Mouse (Mus musculus) layer of hippocampus, adult 2 months (tissue): Measurements from ENCODE around the gene 4930579F01Rik. TPM values are rescaled to one million over a fixed set of nuclear protein-coding genes. Genes with fewer than 3 reads are reported as not detected.

Experiments used
- DNase-seq, 2 experiments: peaks; one replicate each; pipeline ENCODE4 v3.0.0; 2022; ENCODE audit warnings: low spot score in 2 of 2
- H3K27ac ChIP-seq: fragments of 200-600 bp; 2 replicates; pipeline ENCODE4 v1.8.1; 2022
- H3K4me3 ChIP-seq: fragments of 200-600 bp; 2 replicates; pipeline ENCODE4 v1.8.1; 2022; ENCODE audit warnings: mild to moderate bottlenecking
- CTCF ChIP-seq: fragments of 200-600 bp; conservative IDR thresholded peaks from 2 replicates; pipeline ENCODE4 v1.8.1; 2022; ENCODE audit warnings: antibody characterized with exemption, mild to moderate bottlenecking, moderate library complexity
- long read RNA-seq, 2 experiments: library from polyadenylated mRNA; stranded (forward); transcript quantifications; one replicate each; pipeline ENCODE4 v2.0.0; 2021; ENCODE audit warnings: borderline mapping rate in 2 of 2
- total RNA-seq, 2 experiments: library from RNA; stranded (reverse); gene quantifications; 2 replicates each; pipeline ENCODE4 v1.2.3; 2021

Gene 4930579F01Rik
- total RNA-seq = not detected
- long read RNA-seq, experiment 1 = 0 reads
- long read RNA-seq, experiment 2 = 0 reads

- DNase-seq = no peak
- no peak for TF ChIP-seq CTCF
- H3K27ac ChIP-seq = no peak within 1 kb of the TSS
- no peak within 1 kb of the TSS for H3K4me3 ChIP-seq
These were observed at the start of gene 4930579F01Rik for GRCm38 (mm10) chr3:138193683-138194302. TSS of gene 4930579F01Rik (minus strand) at chr3:138193825.

DNA sequence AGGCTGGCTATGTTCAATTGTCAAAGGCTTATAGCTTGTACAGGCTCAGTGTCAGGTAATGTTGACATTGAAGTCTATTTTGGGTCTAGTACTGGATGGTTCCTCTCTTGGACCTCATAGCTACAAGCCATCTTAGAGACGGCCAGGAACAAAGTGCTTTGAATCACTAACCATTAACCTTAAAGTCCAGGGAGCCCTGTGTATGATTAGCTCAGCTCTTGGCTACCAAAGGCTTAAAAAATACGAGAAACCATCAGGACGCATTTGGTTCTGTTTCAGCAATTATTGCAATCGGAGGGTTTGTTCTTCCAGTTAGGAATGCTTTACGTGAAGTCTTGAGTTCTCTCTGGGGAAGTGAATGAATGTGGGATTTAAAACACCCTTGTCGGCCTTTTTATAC lies 49.3 kb upstream of the 4930579F01Rik start:
- DNase-seq = no peak
- no peak for TF ChIP-seq CTCF

GRCm38 (mm10) chr3:138242021-138242726 lies 48.5 kb upstream of the 4930579F01Rik start:
- no peak overlapping the region for H3K27ac ChIP-seq
- no peak overlapping the region for H3K4me3 ChIP-seq
- DNase-seq = no peak
- no peak for TF ChIP-seq CTCF

More for the DNA sequence above, 49.3 kb upstream of the 4930579F01Rik start:
- Histone ChIP-seq H3K4me3 (no peak overlapping the region), H3K27ac (no peak overlapping the region)

DNA sequence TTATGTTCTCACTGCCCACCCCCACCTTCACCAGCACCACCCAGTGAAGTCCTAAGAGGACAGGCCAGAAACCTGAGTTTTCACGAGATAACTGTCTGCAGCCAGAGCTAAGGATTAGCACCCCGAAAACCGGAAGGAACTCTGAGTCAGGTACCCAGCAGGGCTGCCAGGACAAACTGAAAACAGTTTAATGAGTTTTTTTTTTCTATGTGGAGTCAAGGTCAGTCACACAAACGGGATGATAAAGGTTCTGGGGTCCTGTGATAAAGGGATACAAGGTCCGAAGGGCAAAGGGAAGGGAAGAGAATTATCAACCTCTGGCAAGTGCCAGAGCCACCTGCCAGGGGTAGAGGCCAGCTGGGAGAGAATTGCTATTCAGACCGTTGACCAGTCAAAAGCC lies 47.7 kb upstream of the 4930579F01Rik start:
- no peak for TF ChIP-seq CTCF
- H3K4me3 ChIP-seq = no peak overlapping the region
- H3K27ac ChIP-seq = no peak overlapping the region
- DNase-seq = no peak

DNA sequence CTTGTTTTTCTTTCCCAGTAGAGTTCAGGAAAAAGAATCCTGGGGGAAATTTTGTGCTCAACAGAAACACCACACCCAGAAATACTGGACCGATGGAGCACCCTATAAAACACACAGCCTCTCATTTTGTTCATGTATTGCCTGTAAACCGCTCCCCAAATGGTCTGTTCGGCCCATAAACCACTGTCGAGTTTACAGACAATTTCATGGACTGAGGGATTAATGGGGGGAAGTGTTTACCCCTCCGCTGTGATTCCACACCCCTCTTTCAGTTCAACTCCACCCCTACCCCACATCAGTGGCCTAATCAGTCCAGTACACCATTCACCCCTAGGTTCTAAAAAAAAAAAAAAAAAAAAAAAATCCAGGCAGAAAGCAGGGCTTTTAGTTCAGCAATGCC lies 47.3 kb upstream of the 4930579F01Rik start:
- no peak for TF ChIP-seq CTCF
- Histone ChIP-seq H3K27ac (no peak overlapping the region), H3K4me3 (no peak overlapping the region)
- no peak for DNase-seq

DNA sequence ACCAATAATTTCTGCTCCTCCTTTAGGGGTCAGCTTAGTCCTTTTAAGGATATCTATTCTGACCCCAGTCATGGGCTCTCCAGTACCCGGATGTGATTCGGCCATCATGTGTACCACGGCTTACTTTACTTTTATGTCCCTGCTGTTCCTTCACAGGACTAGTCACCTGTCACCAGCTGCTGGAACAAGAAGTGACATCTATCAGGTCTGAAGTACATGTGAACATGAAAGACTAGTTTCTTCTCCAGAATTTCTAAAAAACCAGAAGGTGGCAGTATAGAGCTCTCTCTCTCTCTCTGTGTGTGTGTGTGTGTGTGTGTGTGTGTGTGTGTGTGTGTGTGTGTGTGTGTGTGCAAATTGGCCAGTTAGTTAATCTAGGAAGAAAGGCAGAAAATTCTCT lies 46.8 kb upstream of the 4930579F01Rik start:
- no peak overlapping the region for H3K27ac ChIP-seq
- TF ChIP-seq CTCF = peak; percentile 38
- no peak for DNase-seq
- H3K4me3 ChIP-seq = no peak overlapping the region

GRCm38 (mm10) chr3:138239461-138239860 lies 45.8 kb upstream of the 4930579F01Rik start:
- TF ChIP-seq CTCF = no peak
- H3K27ac ChIP-seq = no peak overlapping the region
- no peak overlapping the region for H3K4me3 ChIP-seq
- no peak for DNase-seq

DNA sequence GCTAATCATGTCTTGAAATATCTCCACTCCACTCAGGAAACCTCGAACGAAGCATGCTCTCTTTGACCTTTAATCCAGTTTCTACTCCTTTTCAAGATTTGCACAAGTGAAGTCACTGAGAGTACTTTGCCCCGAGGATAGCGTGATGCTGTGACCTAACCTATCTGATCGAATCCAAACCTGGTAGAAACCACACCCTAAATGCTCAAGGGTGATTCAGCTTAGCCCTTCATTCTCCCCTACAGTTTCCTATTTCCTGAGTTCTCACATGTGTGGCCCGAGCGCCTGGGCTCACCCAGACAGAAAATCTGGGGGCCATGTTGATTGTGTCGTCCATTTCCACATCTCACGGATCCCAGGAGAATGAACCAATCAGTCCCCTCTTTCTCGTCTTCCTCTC lies 44.4 kb upstream of the 4930579F01Rik start:
- Histone ChIP-seq H3K27ac (no peak overlapping the region), H3K4me3 (no peak overlapping the region)
- no peak for TF ChIP-seq CTCF
- no peak for DNase-seq

GRCm38 (mm10) chr3:138236546-138237163 lies 43.0 kb upstream of the 4930579F01Rik start:
- TF ChIP-seq CTCF = no peak
- H3K4me3 ChIP-seq = no peak overlapping the region
- no peak overlapping the region for H3K27ac ChIP-seq
- no peak for DNase-seq

GRCm38 (mm10) chr3:138231531-138231930 lies 37.9 kb upstream of the 4930579F01Rik start:
- no peak for DNase-seq
- Histone ChIP-seq H3K4me3 (no peak overlapping the region), H3K27ac (no peak overlapping the region)
- TF ChIP-seq CTCF = no peak

DNA sequence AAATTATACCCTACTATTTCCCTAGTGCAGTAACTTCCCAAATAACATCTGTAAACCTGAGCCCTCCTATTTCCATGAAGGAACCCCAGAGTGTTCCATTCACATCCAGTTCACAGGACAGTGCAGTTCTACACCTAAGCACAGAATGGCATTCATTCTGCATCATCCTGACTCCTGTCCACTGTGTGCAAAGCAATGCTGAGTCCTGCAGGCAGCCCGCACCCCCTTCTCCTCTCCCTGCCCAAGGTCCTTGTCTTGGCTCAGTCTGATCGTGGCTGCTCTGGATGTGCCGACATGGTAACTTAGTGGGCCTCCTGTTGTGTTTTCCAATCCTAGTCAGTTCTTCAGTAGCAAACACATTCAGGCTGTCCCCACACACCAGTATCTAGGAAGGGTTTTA lies 36.6 kb upstream of the 4930579F01Rik start:
- DNase-seq = no peak
- no peak overlapping the region for H3K4me3 ChIP-seq
- no peak for TF ChIP-seq CTCF
- no peak overlapping the region for H3K27ac ChIP-seq

DNA sequence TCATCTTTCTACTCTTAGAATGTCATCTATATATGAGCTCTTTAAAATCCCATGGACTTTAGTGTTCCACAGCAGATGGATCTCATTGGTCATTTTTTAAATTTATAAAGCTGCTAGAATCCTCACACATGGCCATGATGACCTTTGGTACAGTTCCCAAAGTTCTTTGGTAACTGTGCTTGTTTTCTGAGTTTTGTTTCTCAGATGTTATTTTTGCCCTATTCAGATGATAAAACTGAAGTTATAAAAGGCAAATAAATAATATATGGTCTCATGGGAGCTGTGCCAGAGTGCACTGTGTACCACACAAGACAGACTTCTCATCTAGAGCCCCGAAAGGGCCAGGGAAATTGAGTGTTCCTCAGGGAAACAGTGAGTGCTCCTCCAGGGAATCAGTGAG lies 35.8 kb upstream of the 4930579F01Rik start:
- TF ChIP-seq CTCF = no peak
- Histone ChIP-seq H3K4me3 (no peak overlapping the region), H3K27ac (no peak overlapping the region)
- no peak for DNase-seq

DNA sequence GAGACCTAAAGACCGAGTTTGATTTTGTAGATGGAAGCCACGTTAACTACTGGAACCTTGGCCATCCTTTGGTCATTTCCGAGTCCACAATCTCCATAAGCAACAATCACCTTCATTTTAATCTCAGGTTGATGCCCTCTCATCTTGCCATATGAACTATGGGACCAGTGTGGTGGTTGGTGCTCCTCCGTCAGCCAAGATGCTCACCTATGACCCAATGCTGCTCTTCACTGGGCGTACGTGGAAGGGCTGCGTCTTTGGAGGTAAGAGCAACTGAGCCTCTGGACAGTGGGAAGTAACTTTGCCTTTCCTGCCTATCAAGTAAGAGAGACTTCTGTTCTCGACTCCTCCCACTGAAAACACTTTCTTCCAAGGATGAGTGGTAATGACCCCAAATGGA lies 34.2 kb upstream of the 4930579F01Rik start:
- no peak overlapping the region for H3K27ac ChIP-seq
- H3K4me3 ChIP-seq = no peak overlapping the region
- DNase-seq = no peak
- no peak for TF ChIP-seq CTCF
